Mouse (Mus musculus) ES-Bruce4 (cell line): ENCODE data around the gene Dus1l.

ENCODE experiments used
- CTCF ChIP-seq: IDR thresholded peaks from one replicate; pipeline ENCODE4 v1.8.1; 2011; ENCODE audit warnings: low read depth, low read length
- POLR2A ChIP-seq: IDR thresholded peaks from one replicate; pipeline ENCODE4 v1.8.1; 2011; ENCODE audit warnings: low read length; ENCODE audit not compliant: insufficient read depth

DNA sequence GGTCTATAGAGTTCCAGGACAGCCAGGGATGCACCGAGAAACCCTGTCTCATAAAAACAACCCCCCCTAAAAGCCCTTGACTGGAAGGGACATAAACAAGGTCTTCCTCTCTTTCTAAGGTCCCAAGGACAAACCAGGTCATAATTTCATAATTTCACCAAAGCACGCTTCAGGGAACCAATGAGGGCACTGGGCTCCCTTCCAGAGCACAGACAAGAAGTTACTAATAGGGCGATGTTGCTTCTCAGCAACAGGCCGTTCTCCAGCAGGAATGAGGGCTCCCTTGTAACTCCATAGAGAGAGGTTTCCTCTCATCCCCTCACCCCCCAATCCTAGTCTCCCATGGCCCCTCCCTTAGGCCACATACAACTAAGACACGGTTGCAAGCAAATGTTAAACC is 55.2 kb downstream of the Dus1l start:
- TF ChIP-seq POLR2A = no peak
- no peak for TF ChIP-seq CTCF
